Mouse (Mus musculus): ENCODE data around the gene Fggy.
A peak's percentile ranks its signal among the peaks of the same experiment; 100 is the strongest.

The Fggy gene

GRCm38 (mm10) chr4:95729142-95729826 lies 172.0 kb downstream of the Fggy start:
- DNase-seq (ENCODE audit: low spot score) = no peak

- DNase-seq (ENCODE audit: low spot score) = no peak
Measured at GRCm38 (mm10) chr4:95731110-95731509, 173.8 kb downstream of the Fggy start.

GRCm38 (mm10) chr4:95733397-95734249 lies 176.3 kb downstream of the Fggy start:
- peak; percentile 14 for DNase-seq (ENCODE audit: low spot score)

- DNase-seq (ENCODE audit: low spot score) = no peak
Measured at GRCm38 (mm10) chr4:95735967-95736366, 178.7 kb downstream of the Fggy start.

GRCm38 (mm10) chr4:95736674-95737073 lies 179.4 kb downstream of the Fggy start:
- DNase-seq (ENCODE audit: low spot score) = no peak

GRCm38 (mm10) chr4:95738179-95738578 lies 180.9 kb downstream of the Fggy start:
- DNase-seq (ENCODE audit: low spot score) = peak; percentile 66

- DNase-seq (ENCODE audit: low spot score) = no peak
Measured at GRCm38 (mm10) chr4:95738725-95739124, 181.4 kb downstream of the Fggy start.

GRCm38 (mm10) chr4:95741115-95741734 lies 183.9 kb downstream of the Fggy start:
- no peak for DNase-seq (ENCODE audit: low spot score)

- peak; percentile 70 for DNase-seq (ENCODE audit: low spot score)
Measured at GRCm38 (mm10) chr4:95742986-95743385, 185.7 kb downstream of the Fggy start.

- DNase-seq (ENCODE audit: low spot score) = no peak
Measured at GRCm38 (mm10) chr4:95746954-95747353, 189.6 kb downstream of the Fggy start.

GRCm38 (mm10) chr4:95747415-95748202 lies 190.3 kb downstream of the Fggy start:
- no peak for DNase-seq (ENCODE audit: low spot score)

GRCm38 (mm10) chr4:95750186-95750585 lies 192.9 kb downstream of the Fggy start:
- no peak for DNase-seq (ENCODE audit: low spot score)

GRCm38 (mm10) chr4:95752538-95753188 lies 195.4 kb downstream of the Fggy start:
- DNase-seq (ENCODE audit: low spot score) = no peak

- DNase-seq (ENCODE audit: low spot score) = no peak
Measured at GRCm38 (mm10) chr4:95759027-95759731, 201.9 kb downstream of the Fggy start.

- DNase-seq (ENCODE audit: low spot score) = no peak
Measured at GRCm38 (mm10) chr4:95765359-95765758, 208.1 kb downstream of the Fggy start.

- no peak for DNase-seq (ENCODE audit: low spot score)
Measured at GRCm38 (mm10) chr4:95770469-95770868, 213.2 kb downstream of the Fggy start.

- DNase-seq (ENCODE audit: low spot score) = no peak
Measured at GRCm38 (mm10) chr4:95771542-95771941, 214.2 kb downstream of the Fggy start.

- DNase-seq (ENCODE audit: low spot score) = no peak
Measured at GRCm38 (mm10) chr4:95771945-95772344, 214.6 kb downstream of the Fggy start.

- DNase-seq (ENCODE audit: low spot score) = no peak
Measured at GRCm38 (mm10) chr4:95772663-95773062, 215.4 kb downstream of the Fggy start.

GRCm38 (mm10) chr4:95775574-95775973 lies 218.3 kb downstream of the Fggy start:
- no peak for DNase-seq (ENCODE audit: low spot score)

- DNase-seq (ENCODE audit: low spot score) = no peak
Measured at GRCm38 (mm10) chr4:95777839-95778238, 220.5 kb downstream of the Fggy start.

All from ovary, adult 18-20 months (tissue).